Mouse (Mus musculus) ovary, postnatal 36 days (tissue): ENCODE measurements at regions not wholly inside any gene's neighbourhood (a gene's known extent, or its start where the extent isn't known, plus 50 kb on each side); places are given as distances from the start of the nearest gene placed in this dataset.
A peak's percentile ranks its signal among the peaks of the same experiment; 100 is the strongest.

ENCODE experiments used
- DNase-seq: peaks from one replicate; pipeline ENCODE4 v3.0.0; 2022; ENCODE audit warnings: low spot score, mixed read lengths

- DNase-seq = no peak
Observed at GRCm38 (mm10) chr2:169237321-169237720, 281.9 kb upstream of the Zfp64 start.

DNA sequence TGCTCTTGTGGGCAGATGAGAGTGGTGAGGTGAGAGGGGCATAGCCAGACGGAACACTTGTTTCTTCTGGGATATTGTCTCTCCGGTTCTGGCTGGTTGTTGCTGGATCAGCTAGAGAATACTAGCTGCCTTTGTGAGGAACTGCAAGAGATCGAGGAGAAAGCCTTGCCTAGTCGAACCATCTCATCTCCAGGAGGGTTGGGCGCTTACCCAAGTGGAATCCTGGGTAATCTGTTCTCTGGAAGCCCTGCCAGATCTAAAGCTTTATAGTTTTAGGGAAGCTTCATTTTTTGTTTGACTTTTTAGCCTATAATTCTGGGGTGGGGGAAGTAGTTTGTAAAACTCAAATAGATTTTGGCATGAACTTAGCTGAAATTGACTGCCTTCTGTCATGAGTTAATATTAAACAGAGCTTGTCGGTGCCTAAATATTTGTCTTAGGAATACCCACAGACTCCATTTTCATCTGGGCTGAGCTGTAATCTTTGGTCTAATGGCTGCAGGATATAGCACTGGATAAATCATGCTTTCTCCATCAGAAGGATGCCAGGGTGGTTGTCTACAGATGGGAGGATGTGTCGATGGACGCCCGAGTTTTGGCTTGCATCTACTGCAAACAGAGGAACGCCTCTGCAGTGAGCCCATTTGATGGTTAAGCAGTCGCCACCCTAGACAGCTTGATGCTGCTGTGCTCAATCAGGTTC, 279.1 kb upstream of the Zfp64 start:
- DNase-seq = no peak

DNA sequence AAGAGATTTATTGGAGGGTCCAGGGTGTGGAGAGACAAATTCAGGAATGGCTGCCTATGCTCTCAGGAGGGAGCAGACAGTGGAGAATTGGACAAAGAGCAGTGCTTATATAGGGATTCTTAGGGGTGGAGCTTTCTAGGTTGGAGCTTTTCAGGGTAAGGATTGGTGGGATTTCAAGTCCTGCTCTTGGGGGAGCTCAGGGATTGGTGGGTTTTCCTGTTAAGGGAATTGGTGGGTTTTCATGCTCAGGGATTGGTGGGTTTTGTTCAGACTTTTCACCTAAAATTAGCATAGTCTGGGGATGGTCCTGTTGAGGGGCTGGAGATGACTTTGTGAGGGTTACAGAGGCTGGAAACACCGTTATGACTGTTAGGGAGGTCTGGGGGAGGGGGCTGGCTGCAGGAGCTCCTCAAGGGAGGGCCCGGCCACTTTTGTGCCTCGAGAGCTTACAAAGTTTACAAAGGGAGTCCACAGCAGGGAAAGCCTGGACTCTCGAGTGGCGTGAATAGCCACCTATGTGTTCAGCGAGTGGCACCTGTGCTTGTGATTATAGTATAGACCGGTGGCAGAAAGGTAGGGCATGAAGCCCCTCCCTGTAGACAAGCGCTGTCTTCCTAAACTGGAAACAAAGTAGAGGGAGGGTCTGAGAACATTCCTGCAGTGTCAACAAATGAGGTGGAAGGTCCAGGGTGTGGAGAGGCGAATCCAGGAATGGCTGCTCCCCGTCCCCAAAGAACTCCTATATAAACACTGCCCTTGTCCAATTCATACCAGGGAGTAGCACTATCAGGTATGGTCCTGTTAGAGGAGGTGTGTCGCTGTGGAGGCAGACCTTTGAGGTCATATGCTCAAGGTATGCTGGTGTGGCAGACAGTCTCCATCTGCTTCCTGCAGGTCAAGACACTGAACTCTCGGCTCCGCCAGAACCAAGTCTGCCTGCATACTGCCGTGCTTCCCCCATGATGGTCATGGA, 278.1 kb upstream of the Zfp64 start:
- no peak for DNase-seq

DNA sequence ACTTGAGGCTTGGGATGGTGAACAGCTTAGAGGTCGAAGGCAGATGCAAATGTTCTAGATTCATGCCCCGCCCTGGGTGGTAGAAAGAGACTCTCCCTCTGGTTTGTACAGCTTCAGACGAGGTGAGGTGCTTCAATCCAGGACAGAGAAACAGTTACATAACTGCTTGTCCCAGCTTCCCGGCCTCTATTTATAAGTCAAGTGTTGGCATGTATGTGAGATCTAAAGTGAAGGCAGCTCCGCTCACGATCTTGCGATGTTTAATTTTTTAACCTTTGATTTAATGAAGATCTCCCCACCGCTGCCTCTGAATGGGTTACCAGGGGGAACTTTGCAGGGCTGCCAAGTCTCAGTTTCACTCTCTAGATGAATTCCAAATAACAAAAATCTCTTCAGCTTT, 266.9 kb upstream of the Zfp64 start:
- DNase-seq = no peak

GRCm38 (mm10) chr2:169221141-169221540, 265.8 kb upstream of the Zfp64 start:
- no peak for DNase-seq

- DNase-seq = no peak
Observed at GRCm38 (mm10) chr2:169215546-169216043, 260.2 kb upstream of the Zfp64 start.

GRCm38 (mm10) chr2:169214396-169214795, 259.0 kb upstream of the Zfp64 start:
- DNase-seq = no peak

DNA sequence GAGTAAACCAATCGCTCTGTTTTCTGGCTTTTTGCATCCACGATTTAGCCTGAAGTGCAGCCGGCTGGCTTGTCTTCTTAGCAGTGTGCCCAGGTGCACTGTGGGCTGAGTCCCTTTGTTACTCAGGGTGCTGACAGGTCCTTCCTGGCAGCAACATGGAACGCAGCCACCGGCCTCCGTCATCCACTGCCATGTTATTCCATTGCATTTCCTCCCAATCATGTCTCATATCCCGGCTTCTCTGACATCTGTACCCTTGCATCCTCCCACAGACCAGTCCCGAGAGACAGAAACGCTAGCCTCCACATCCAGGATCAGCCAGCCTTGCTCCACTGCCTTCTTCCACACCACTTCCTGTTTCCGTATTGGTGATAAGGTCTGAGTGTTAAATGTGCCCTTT, 257.9 kb upstream of the Zfp64 start:
- no peak for DNase-seq

- no peak for DNase-seq
Observed at GRCm38 (mm10) chr2:169212676-169213257, 257.4 kb upstream of the Zfp64 start.

- no peak for DNase-seq
Observed at GRCm38 (mm10) chr2:169204254-169204752, 248.9 kb upstream of the Zfp64 start.

GRCm38 (mm10) chr2:169191974-169192373, 236.6 kb upstream of the Zfp64 start:
- DNase-seq = no peak

DNA sequence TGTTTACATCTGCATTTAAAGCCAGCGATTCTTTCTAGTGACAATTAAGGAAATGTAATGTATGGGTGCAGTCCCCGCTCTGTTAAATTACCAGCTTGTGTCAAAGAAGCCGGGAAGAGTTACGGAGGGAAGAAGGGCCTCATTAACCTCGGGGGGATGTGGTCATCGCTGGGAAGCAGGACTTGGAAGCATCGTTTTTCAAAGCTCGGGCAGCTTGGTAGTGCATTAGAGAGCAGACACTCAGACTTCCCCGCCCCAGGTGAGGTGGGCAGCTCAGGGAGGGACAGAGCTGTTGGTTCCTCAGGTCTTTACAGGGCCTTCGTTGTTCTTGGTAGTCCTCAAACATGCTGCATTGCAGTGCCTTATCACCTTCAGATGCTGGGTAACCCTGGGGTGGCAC, 236.1 kb upstream of the Zfp64 start:
- no peak for DNase-seq

GRCm38 (mm10) chr2:169177565-169177964, 222.2 kb upstream of the Zfp64 start:
- no peak for DNase-seq

DNA sequence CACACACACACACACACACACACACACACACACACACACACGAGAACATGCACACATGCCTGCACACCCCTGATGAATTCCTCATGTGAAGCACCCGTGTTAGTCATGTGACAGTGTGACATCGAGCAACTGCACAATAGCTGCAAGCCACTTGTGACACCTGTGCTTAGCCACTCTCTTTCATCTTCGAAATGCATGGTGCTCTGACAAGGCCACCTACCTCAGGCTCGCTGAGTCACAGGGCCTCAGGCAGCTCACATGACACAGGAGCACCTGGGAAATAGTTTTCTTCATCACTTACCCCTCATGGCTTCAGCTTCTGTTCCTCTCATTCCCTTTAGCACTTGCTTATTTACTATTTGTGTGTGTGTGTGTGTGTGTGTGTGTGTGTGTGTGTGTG, 213.4 kb upstream of the Zfp64 start:
- DNase-seq = no peak

- DNase-seq = no peak
Observed at GRCm38 (mm10) chr2:169168376-169168775, 213.0 kb upstream of the Zfp64 start.

DNA sequence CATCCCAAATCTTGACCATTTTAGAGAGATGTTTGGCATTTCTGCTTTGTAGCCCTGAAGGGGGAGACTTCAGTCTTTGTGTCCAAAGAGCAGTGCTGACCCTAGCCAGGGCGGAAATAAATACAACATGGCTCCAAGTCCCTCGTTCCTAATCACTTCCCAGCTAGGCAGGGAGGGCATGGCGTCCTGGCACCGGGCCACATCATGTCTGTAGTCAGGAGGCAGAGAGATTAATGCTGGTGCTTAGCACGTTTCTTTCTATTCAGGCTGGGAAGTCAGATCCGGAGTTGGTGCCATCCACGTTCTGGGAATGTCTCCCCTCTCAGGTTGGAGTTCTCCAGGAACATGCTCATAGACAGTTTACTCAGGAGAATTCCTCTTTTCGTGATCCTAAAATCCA, 206.3 kb upstream of the Zfp64 start:
- DNase-seq = peak; percentile 39

GRCm38 (mm10) chr2:169158760-169159159, 203.4 kb upstream of the Zfp64 start:
- DNase-seq = no peak

- no peak for DNase-seq
Observed at GRCm38 (mm10) chr2:169158005-169158673, 202.8 kb upstream of the Zfp64 start.

DNA sequence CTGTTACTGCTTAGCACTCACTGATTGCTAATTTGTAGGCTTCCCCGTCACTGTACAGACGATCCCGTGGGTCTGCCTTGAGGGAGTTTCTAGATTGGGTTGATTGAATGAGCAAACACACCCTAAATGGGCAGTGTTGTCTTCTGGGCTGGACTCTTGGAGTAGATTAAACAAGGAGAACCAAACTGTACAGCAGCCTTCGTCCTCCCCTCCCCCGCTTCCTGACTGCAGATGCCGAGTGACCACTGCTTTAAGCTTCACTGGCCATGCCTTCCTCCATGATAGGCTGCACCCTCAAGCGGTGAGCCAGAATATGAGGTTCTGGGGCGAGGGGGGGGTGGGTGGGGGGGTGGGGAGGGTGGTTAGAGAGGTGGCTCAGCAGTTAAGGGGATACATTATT, 201.5 kb upstream of the Zfp64 start:
- DNase-seq = no peak

DNA sequence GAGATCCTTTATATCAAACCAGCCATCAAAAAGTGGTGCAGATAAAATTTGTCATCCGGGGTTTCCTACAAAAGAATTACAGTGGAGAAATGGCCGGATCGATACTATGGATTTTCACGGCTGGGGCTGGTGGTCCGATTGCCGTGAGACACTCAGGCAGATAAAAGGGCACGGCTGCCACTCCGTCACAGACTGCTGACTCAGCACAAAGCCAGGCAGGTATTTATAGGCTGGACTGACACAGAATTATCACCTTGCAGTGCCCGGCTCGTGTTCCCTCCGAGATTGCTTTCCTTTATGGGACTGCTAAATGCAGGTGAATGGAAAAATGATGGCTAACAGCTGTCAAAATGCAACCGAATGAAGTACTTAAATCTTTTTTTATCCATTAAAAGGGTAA, 199.5 kb upstream of the Zfp64 start:
- no peak for DNase-seq

GRCm38 (mm10) chr2:169147655-169148054, 192.3 kb upstream of the Zfp64 start:
- no peak for DNase-seq

- no peak for DNase-seq
Observed at GRCm38 (mm10) chr2:169142224-169142623, 186.8 kb upstream of the Zfp64 start.
